Mouse (Mus musculus): ENCODE results near the gene Cpsf4. TPM values are rescaled to one million over a fixed set of nuclear protein-coding genes. Genes with fewer than 3 reads are reported as not detected.
"Not testable (repeated sequence)": the region's sequence is repeated elsewhere in the genome, so short reads cannot be mapped to it uniquely, and the experiment has no call there.

The Cpsf4 gene
- polyA plus RNA-seq, 1 experiment from 2014 or later: 58.1 TPM

- 54% methylated on average over 5 of the region's 5 CpGs for WGBS
- peaks cover 39% of the 10 kb centered on the region for H3K36me3 ChIP-seq
- peaks cover 25% of the 10 kb centered on the region for H3K4me1 ChIP-seq
- H3K4me2 ChIP-seq (replicated peaks): peak overlapping the region; percentile 65
- H3K27ac ChIP-seq: 0 out of 2 replicates have a peak overlapping the region, but pooled peaks have one; percentile 12
- no peaks in the 10 kb centered on the region for H3K9me3 ChIP-seq (replicated peaks)
- no peak for ATAC-seq (ENCODE audit: low FRiP score)
- H3K4me3 ChIP-seq: peak overlapping the region; percentile 83
- no peaks in the 10 kb centered on the region for H3K27me3 ChIP-seq
- peak overlapping the region; percentile 91 for H3K9ac ChIP-seq
Measured at GRCm38 (mm10) chr5:145190373-145190772, 23.4 kb downstream of the Cpsf4 start.

GRCm38 (mm10) chr5:145190875-145191798, 24.1 kb downstream of the Cpsf4 start:
- H3K4me2 ChIP-seq (replicated peaks): peak overlapping the region; percentile 65
- peak overlapping the region; percentile 83 for H3K4me3 ChIP-seq
- H3K36me3 ChIP-seq: peaks cover 39% of the 10 kb centered on the region
- peaks cover 25% of the 10 kb centered on the region for H3K4me1 ChIP-seq
- no peaks in the 10 kb centered on the region for H3K9me3 ChIP-seq (replicated peaks)
- H3K9ac ChIP-seq: peak overlapping the region; percentile 91
- 2% methylated on average over 41 of the region's 41 CpGs for WGBS
- peak; percentile 91 for ATAC-seq (ENCODE audit: low FRiP score)
- no peaks in the 10 kb centered on the region for H3K27me3 ChIP-seq
- H3K27ac ChIP-seq: peak overlapping the region; percentile 86

DNA sequence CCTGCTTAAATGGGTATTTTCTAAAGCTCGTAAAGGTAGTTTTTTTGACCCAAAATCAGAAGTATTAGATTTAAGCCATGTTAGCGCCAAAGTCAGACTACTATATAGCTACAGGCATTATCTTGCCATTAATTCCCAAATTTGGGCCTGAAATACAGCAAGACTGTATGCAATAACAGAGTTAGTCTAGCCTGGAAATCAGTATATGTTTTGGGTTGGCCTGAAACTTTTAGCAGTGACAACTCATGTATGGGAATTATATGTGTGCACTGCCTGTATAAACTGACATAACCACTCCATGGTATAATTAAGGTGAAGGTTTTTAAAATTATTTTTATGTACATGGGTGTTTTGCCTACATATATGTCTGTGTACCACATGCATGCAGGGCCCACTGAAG, 24.9 kb downstream of the Cpsf4 start, which contains the start of gene Atp5j2:
Atp5j2 (minus strand) TSS at position 101 of the 400 bp plus-strand sequence.
- peaks cover 25% of the 10 kb centered on the region for H3K4me1 ChIP-seq
- peak within 1 kb of the TSS; percentile 91 for H3K9ac ChIP-seq
- ATAC-seq (ENCODE audit: low FRiP score): no peak; the same call in 1 of the 2 replicates
- H3K27me3 ChIP-seq: no peaks in the 10 kb centered on the region
- no peaks in the 10 kb centered on the region for H3K9me3 ChIP-seq (replicated peaks)
- H3K27ac ChIP-seq: peak within 1 kb of the TSS; percentile 86
- H3K4me3 ChIP-seq: peak within 1 kb of the TSS; percentile 83
- H3K36me3 ChIP-seq: peaks cover 33% of the 10 kb centered on the region
- 88% methylated on average over 2 of the region's 2 CpGs for WGBS
- H3K4me2 ChIP-seq (replicated peaks): peak within 1 kb of the TSS; percentile 65

DNA sequence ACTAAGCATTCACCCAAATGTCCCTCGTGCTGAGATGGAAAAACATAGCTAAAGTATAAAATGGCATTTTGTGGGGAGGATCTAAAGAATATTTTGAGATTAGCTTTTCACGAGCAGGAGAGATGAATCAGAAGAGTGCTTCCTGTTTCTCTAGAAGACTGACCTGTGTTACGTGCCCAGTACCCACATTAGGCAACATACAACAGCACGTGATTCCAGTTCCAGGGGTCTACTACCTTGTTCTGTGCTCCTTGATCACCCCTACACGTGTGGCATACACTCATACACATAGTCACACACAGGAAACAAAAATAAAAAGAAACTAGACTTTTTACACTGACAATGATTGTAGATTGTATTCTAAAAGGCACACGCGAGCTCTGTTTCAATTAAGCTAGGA, 33.4 kb downstream of the Cpsf4 start:
- Histone ChIP-seq H3K9me3 (replicated peaks) (no peaks in the 10 kb centered on the region), H3K36me3 (peaks cover 11% of the 10 kb centered on the region), H3K27ac (no peak overlapping the region), H3K9ac (no peak overlapping the region), H3K4me2 (replicated peaks) (peak overlapping the region; percentile 88), H3K4me3 (peak overlapping the region; percentile 68; the same call in 1 of the 2 replicates), H3K4me1 (peaks cover 21% of the 10 kb centered on the region), H3K27me3 (no peaks in the 10 kb centered on the region)
- 80% methylated on average over 7 of the region's 7 CpGs for whole genome bisulfite sequencing
- ATAC-seq (ENCODE audit: low FRiP score): no peak

GRCm38 (mm10) chr5:145201321-145201991, 34.4 kb downstream of the Cpsf4 start, which contains the start of gene Zkscan14:
TSS of gene Zkscan14 (minus strand) at chr5:145201868.
- 3% methylated on average over 37 of the region's 37 CpGs for WGBS

DNA sequence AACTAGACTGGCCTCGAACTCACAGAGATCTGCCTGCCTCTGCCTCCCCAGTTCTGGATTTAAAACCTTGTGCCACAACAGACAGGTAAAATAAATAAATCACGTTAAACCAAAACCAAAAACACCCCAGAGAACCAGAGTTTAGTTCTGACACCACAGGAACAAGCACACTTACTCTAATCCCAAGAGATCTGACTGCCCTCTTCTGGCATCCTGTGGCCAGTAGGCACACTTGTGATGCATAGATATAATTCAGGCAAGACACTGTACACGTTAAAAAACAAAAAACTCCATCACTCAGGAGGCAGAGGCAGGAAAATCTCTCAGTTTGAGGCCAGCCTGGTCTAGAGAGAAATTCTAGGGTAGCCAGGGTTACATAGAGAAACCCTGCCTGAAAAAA, 35.4 kb downstream of the Cpsf4 start:
- Histone ChIP-seq H3K36me3 (peaks cover 5% of the 10 kb centered on the region; the same call in 1 of the 2 replicates), H3K9me3 (replicated peaks) (no peaks in the 10 kb centered on the region), H3K4me3 (no peak overlapping the region), H3K4me1 (peaks cover 27% of the 10 kb centered on the region), H3K27me3 (no peaks in the 10 kb centered on the region), H3K27ac (no peak overlapping the region), H3K9ac (no peak overlapping the region), H3K4me2 (replicated peaks) (no peak overlapping the region)
- WGBS: 53% methylated on average over 3 of the region's 3 CpGs
- ATAC-seq (ENCODE audit: low FRiP score): no peak

More at GRCm38 (mm10) chr5:145201321-145201991, 34.4 kb downstream of the Cpsf4 start, which contains the start of gene Zkscan14:
- H3K4me2 ChIP-seq (replicated peaks): peak within 1 kb of the TSS; percentile 88
- peak within 1 kb of the TSS; percentile 74 for H3K9ac ChIP-seq
- H3K27ac ChIP-seq: peak within 1 kb of the TSS; percentile 60
- H3K4me1 ChIP-seq: peaks cover 27% of the 10 kb centered on the region
- no peaks in the 10 kb centered on the region for H3K27me3 ChIP-seq
- no peaks in the 10 kb centered on the region for H3K9me3 ChIP-seq (replicated peaks)
- ATAC-seq (ENCODE audit: low FRiP score): no peak
- H3K4me3 ChIP-seq: peak within 1 kb of the TSS; percentile 68
- H3K36me3 ChIP-seq: no peaks in the 10 kb centered on the region; the same call in 1 of the 2 replicates

DNA sequence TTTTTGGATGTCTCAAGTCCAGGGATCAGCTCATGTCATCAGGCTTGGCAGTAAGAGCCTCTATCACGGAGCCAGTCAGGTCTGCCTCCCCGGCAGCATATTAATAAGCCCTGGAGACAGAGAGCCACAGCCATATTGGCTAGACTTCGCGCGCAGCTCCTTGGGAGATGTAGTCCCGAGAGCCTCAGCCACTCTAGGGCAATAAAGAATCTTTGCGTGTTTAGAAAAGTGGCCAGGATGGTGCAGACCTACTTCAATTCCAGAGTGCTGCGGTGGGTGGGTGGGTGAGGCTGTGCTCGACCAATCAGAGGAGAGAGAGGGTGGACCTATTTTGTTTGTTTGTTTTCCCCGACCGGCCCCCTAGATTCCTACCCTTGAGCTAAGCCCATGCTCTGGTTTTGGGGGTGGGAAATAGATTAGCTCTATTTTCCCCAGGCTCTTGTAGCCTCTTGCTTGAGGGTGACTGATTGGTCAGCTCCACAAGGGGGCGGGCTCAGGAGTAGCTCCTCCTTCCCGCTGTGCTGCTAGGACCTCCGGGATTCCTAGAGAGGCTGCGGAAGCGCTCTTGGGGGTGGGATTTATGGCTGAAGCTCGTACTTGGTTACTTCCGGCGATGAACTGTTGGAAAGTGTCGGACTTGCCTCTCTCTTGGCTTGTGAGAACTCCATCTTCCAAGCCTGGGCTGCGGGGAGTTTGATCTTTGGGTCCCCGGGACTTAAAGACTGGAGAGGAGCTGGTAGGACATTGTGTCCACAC, 37.1 kb downstream of the Cpsf4 start, which contains the start of gene Zkscan5:
Zkscan5 (plus strand) TSS at position 627 of the 756 bp plus-strand sequence.
- under 1% methylated on average over 22 of the region's 22 CpGs for WGBS
- H3K4me1 ChIP-seq: peaks cover 27% of the 10 kb centered on the region
- peak; percentile 95 for ATAC-seq (ENCODE audit: low FRiP score)

DNA sequence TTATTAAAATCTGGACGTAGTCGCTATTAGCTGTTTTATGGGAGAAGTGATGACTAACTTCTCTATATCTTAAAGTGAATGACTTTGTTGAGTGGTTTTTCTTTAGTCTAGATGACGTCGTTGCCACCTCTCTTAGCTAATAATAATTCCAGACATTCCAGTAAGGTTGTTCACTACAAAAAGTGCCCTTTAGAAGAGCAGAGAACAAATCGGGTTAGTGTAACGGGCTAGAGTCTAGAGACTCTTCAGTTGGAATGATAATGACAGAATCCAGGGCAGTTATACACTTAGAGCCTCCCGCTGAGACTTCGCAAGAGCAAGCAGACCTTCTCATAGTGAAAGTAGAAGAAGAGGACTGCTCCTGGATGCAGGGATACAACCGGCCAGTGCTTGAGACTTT, 38.0 kb downstream of the Cpsf4 start:
- 22% methylated on average over 9 of the region's 9 CpGs for WGBS
- no peak for ATAC-seq (ENCODE audit: low FRiP score)
- H3K27me3 ChIP-seq: no peaks in the 10 kb centered on the region
- no peaks in the 10 kb centered on the region for H3K9me3 ChIP-seq (replicated peaks)
- peaks cover 18% of the 10 kb centered on the region for H3K36me3 ChIP-seq
- H3K4me3 ChIP-seq: peak overlapping the region; percentile 56
- H3K4me2 ChIP-seq (replicated peaks): peak overlapping the region; percentile 58
- H3K9ac ChIP-seq: peak overlapping the region; percentile 20; the same call in 1 of the 2 replicates
- no peak overlapping the region for H3K27ac ChIP-seq
- H3K4me1 ChIP-seq: peaks cover 23% of the 10 kb centered on the region

More for the DNA sequence above, 37.1 kb downstream of the Cpsf4 start, which contains the start of gene Zkscan5:
- H3K9ac ChIP-seq: peak within 1 kb of the TSS; percentile 60
- peak within 1 kb of the TSS; percentile 56 for H3K4me3 ChIP-seq
- peak within 1 kb of the TSS; percentile 58 for H3K4me2 ChIP-seq (replicated peaks)
- H3K9me3 ChIP-seq (replicated peaks): no peaks in the 10 kb centered on the region
- H3K27me3 ChIP-seq: no peaks in the 10 kb centered on the region
- H3K27ac ChIP-seq: peak within 1 kb of the TSS; percentile 88
- peaks cover 14% of the 10 kb centered on the region; the same call in 1 of the 2 replicates for H3K36me3 ChIP-seq

DNA sequence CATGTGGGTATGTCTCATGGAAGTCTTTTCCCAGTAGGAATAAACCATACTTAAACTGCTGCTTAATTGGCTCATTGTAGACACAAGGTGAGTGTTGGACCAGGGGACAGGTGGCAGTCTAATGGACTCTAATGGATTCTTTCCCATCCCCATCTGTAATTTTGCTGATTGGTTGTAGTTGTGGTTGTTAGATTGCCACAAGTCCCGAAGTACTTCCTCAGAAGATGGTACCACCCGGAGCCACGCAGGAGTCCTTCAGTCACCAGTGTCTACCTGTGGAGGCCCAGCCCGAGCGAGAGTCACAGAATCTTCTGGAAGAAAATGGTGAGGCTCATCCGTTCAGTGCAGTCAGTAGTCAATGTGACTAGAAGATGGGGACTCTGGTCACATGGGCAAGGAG, 40.4 kb downstream of the Cpsf4 start:
- H3K36me3 ChIP-seq: peaks cover 39% of the 10 kb centered on the region
- 95% methylated on average over 6 of the region's 6 CpGs for WGBS

GRCm38 (mm10) chr5:145207954-145208353, 40.9 kb downstream of the Cpsf4 start:
- no peak overlapping the region for H3K27ac ChIP-seq
- peaks cover 11% of the 10 kb centered on the region for H3K4me1 ChIP-seq
- no peak for ATAC-seq (ENCODE audit: low FRiP score)
- no peak overlapping the region for H3K4me2 ChIP-seq (replicated peaks)
- H3K27me3 ChIP-seq: no peaks in the 10 kb centered on the region
- H3K4me3 ChIP-seq: no peak overlapping the region
- H3K9me3 ChIP-seq (replicated peaks): no peaks in the 10 kb centered on the region
- peaks cover 45% of the 10 kb centered on the region for H3K36me3 ChIP-seq
- whole genome bisulfite sequencing: 86% methylated on average over 6 of the region's 6 CpGs
- H3K9ac ChIP-seq: no peak overlapping the region

More for the DNA sequence above, 40.4 kb downstream of the Cpsf4 start:
- no peak for ATAC-seq (ENCODE audit: low FRiP score)
- Histone ChIP-seq H3K9me3 (replicated peaks) (no peaks in the 10 kb centered on the region), H3K27me3 (no peaks in the 10 kb centered on the region), H3K4me1 (peaks cover 11% of the 10 kb centered on the region), H3K4me2 (replicated peaks) (no peak overlapping the region), H3K27ac (no peak overlapping the region), H3K4me3 (no peak overlapping the region), H3K9ac (no peak overlapping the region)

DNA sequence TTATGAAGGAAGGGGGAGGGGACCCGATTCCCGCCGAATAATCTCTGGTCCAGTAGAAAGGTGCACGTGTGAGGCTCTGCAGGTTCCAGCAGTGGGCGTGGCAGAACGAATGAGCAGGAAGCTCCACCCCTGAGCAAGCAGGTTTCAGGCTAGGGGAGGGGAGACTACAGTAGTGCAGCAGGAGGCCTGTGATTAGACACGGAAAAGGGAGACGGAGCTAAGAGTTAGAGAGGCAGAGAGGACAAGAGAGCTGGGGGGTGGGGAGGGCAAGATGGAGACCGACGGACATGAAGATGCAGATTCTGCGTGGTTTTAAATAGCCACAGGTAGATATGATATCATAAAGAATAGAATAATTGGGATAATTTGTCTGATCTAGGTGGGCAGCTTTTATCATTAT, 41.4 kb downstream of the Cpsf4 start:
- H3K9me3 ChIP-seq (replicated peaks); H3K27me3 ChIP-seq; H3K4me3 ChIP-seq; H3K27ac ChIP-seq; H3K9ac ChIP-seq; ATAC-seq (ENCODE audit: low FRiP score); H3K4me2 ChIP-seq (replicated peaks): not testable (repeated sequence)
- WGBS: 53% methylated on average over 11 of the region's 11 CpGs
- H3K36me3 ChIP-seq: peaks cover 45% of the 10 kb centered on the region
- H3K4me1 ChIP-seq: peaks cover 11% of the 10 kb centered on the region
